Mouse (Mus musculus): ENCODE results near the gene Capn9.

Gene Capn9

DNA sequence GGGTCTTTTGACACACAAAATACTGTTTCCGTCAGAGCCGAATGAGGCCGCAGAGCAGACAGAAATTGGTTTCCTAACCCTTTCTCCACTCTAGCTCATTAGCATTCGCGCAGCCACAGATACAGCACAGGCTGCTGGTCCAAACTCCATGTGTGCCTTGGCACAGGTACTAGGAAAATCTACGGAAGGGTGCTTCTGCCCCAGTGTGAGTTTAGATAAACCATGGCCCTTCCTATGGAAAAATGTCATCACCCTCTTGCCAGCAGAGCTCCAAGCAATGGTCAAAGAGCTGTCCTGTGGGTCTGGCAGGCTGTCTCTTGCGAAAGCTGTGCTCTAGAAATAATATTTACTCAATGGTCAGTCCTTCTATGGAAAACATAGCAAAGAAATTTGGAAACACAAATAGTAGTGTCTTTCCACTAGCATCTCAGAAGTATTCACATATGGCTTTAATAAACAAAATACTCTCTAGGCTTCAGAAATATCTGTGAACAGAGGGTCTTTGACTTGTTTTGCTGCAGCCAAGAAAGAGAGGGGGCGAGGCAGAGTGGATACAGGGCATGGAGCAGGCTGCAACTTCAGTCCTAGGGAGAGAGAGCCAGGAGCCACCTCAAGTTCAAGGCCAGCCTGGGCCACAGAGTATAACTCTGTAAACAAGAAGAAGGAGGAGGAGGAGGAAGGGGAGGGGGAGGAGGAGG lies 4.0 kb upstream of the Capn9 start:
- DNase-seq (ENCODE audit: low read depth) = no peak

DNA sequence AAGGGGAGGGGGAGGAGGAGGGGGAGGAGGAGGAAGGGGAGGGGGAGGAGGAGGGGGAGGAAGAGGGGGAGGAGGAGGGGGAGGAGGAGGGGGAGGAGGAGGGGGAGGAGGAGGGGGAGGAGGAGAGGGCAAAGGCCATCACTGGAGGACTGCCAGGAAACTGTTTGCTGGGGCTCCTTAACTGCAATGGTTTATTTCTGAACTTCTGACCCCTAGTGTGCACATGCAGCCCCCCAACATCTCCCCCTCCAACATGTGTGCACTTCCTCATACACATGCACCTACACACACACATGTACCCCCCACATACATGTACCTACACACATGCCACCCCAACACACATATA lies 3.5 kb upstream of the Capn9 start:
- no peak for DNase-seq (ENCODE audit: low read depth)

DNA sequence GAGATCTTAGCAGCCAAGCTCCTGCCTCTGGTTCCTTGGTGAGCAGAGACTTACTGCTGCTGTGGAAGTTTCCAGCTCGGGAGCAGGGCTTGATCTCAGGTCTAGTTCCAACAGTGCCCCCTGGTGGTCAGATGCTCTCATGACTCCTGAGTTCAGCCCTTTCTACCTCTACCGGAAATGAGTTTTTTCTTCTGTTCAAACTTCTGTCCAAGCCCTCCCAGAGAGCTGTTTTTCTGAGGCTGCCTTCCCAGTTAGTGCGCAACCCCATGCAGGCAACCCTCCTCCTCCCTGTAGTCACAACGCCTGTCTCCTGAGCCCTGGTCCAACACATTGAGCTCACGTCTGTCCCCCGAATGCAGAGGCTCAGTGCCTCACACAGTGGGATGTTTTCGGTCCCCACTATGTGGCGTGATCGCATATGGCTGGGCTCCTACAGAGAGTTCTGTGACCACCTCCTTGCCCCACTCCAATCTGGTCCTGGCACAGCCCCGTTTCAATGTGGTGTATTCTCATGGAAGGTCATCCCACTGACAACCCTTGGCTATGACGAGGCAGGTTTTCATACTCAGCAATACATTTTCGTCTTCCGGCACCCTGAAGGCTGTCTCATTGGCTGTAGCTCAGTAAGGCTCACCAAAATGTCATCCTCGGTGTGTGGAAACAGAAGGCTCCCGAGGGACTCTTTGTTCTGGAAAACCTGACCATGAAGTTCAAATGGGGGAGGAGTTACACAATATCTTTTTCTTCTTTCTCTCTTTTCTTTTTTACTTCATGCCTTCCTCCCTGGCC lies 2.2 kb upstream of the Capn9 start:
- peak; percentile 78 for DNase-seq (ENCODE audit: low read depth)

DNA sequence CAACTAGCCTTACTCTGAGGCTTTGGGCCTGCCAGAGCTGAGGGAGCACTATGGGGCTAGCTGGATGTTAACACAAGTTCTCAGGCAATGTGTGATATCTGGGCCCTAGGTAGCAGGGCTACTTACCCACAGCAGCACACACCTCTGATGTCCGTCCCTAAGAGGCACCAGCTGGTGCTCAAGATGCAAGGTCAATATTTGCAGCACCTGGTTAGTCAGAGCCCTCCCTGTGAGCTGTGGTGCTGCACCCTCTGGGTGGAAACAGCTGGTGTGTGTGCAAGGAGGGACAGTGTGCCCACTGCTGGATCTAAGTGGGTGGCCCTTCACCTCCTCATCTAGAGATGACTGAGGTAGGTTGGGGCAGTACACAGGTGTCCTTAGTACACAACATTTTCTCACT lies 840 bp downstream of the Capn9 start:
- no peak for DNase-seq (ENCODE audit: low read depth)

DNA sequence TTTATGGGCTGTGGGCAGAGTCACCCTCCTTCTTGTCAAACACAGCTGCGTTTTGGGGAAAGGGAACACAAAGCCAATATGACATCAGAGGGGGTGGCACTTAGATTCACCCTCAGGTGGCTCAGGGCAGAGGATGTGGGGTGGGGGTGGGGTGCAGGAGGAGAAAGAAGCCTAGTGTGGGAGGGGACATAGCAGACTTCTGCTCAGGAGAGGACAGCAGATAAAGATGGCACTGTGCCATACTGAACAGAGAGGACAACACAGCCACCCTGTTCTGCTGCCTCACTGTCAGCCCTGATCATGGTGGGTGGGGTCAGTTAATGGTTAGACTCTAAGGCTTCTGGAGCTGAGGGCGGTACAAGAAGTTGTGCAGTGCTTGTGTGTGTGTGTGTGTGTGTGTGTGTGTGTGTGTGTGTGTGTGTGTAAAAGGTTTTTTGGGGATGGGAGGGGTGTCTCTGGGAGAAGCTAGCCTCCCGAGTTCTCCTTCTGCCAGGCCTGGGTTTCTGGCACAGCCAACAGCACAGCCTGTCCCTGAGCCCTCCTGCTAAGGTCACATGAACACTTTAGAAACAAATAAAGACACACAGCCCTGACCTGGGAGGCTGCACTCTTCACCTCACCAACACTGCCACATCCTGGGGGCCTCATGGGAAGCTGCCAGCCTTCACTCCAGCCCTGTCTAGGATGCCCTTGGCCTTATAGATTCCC lies 10.0 kb downstream of the Capn9 start:
- DNase-seq (ENCODE audit: low read depth) = no peak

DNA sequence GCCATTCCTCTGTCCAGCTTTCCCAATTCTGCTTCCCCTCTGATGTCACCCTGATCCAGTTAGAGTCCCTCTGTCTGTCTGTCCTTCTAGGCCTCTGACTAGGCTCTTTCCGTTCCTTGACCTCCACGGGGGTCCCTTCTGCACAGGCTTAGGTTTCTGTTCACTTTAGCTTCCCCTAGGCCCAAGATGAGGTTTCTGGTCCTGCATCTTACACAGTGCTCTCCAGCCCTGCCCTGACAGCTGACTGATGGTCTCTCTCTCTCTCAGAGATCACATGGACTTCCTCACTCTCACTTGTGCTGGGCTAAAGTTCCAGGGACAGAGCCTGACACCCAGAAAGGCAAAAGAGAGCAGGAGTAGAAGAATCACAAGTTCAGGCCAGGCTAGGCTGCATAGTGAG lies 10.6 kb downstream of the Capn9 start:
- no peak for DNase-seq (ENCODE audit: low read depth)

DNA sequence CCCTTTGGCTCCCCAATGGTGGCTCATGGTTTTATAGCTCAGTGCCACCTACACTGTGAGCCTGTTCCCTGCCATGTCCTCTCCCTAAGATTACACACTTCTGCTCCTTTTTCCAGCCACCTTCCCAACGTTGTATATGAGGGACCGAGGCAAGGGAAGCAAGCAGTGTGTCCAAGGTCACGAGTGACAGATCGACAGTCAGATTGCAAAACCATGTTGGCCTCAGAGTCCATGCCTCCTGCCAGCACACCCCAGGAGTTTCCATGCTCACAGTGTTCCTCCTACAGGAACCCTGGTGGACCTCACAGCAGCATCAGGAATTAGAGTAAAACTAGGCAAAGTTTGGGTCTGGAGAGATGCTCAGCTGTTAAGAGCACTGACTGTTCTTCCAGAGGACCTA lies 13.5 kb downstream of the Capn9 start:
- DNase-seq (ENCODE audit: low read depth) = no peak

DNA sequence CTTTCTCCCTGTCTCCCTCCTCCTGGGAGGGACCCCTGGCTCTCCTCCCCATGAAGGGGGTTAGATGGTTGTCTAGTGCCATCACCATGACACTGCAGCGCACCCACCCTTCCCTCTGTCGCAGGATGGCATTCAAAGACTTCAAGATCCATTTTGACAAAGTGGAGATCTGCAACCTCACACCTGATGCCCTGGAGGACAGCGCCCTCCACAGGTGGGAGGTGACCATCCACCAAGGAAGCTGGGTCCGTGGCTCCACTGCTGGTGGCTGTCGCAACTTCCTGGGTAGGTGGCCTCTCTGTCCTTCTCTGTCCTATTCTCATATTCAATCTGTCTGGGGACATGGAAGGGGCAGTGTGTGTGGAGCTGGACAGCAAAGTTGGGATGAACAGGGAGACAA lies 28.2 kb downstream of the Capn9 start:
- no peak for DNase-seq (ENCODE audit: low read depth)

DNA sequence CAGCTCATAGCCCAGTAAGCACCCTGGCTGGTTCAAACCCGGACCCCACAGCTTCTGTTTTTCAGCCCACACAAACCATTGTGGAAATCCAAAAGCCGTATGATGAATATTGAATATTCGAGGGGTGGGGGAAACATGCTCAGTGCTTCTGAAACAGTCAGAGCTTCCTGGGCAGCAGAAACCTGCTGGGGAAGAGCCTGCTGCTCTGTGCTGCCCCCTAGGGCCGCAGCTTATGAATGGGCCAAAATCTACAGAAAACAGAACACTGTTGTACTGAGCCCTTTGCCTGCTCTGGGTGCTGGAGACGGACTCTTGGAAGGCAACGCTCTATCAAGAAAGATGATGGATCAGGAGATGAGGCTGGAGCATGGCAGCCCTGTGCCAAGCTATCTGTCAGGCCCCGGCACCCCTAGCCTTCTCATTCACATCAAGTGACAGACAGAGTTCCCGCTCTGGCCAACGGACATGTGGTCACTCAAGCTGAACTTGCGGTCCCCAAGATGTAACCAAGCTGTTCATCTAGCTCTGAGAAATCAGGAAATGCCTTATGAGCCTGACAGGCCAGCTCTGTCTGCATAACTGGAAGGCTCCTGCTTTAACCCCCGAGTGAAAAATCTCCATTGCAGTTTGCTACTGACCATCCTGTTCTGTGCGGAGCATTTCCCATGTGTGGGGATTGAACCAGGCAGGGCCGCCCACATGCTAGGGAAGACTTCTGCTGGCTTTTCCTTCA lies 32.5 kb downstream of the Capn9 start:
- no peak for DNase-seq (ENCODE audit: low read depth)

DNA sequence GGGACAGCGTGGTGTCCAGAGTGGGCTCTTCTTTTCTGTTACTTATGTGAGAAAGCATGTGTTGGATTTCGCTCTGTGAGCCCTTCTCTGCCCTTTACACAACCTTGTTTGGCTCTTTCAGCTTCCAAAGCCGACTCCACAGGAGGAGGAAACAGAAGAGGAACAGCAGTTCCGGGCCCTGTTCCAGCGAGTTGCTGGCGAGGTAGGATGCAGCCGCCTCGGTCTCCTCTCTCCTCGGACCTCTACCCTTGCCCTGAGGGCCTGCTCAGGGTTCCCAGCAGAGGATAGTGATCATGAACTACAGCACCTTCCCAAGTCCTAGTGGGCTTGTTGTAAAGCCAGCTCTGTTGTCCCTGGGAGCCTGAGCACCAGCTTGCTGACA lies 33.1 kb downstream of the Capn9 start:
- DNase-seq (ENCODE audit: low read depth) = no peak

DNA sequence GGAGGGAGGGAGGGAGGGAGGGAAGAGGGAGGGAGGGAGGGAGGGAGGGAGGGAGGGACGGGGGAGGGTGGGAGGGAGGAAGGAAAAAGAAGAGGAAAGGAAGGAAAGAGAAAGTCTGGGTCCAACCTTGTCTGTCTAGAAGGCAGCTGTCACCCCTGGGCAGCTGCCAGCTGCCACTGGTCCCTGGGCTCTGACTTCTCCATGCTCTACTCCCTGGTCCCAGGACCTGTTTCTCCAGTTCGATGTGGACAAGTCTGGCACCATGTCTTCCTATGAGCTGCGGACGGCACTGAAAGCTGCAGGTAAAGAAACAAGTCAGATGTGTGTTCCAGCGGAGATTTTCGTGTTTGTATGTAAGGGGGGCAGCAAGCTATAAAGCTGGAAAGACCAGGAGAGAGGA lies 38.4 kb downstream of the Capn9 start:
- no peak for DNase-seq (ENCODE audit: low read depth)

DNA sequence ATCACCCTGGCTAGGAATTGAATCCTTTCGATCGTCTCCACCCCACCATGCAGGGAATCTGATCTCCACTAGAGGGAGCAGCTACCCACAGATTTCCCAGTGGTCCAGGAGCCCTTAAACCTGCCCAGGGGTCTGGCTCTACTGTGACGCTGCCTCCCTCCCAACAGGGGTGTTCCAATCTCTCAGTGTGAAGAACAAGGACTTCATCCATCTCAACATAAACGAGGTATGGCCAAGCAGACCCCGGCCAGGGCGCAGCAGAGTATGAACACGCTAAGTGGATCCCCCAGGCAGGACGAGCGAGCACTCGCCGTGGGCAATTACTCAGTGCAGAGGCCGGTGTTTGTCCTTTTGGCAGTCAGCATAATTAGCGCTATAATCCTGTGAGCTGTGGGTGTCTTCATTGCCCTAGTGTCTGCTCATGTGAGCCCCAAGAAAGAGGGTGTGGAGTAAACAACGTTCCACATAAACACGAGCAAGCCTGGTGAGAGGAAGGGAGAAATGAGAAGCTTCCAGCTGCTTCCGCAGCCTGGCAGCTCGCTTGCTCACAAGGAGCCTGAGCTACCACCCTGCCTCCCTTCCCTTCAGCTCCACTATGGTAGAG lies 41.5 kb downstream of the Capn9 start:
- DNase-seq (ENCODE audit: low read depth) = peak; percentile 58

DNA sequence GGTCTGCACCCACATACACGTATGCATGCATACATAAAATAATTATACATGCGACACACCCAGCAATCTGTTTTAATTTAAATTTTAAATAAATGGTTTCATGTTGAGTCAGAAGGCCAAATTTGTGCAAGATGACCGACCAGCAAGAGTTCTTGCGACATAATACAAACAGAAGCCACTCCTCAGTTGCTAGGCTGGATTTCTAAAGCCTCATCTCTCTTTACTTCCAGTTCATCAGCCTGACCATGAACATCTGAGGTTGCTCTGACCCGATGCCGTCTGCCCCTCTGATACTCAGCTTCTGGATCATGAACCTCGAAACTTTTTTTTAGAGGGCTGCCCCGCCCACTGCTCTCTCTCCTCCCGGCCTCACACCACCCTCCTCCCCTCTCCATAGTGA lies 42.3 kb downstream of the Capn9 start:
- no peak for DNase-seq (ENCODE audit: low read depth)

DNA sequence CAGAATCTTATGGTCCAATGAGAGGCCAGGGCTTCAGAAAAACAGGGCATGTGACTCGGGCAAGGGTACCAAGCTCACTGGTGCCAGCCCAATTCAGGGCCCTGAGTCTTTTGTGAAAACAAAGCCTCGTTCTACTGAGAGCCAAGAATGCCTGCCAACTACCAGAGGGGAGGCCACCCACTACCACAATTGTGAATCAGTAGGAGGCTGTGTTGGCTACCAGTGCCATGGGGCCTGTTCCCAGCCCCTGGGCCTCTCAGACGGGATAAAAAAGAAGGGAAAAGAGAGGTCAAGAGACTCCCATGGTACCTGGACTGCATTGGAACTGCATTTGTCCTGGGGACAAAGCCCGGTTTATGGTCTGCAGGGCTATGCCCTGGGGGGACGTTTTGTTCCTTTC lies 45.3 kb downstream of the Capn9 start:
- DNase-seq (ENCODE audit: low read depth) = no peak

DNA sequence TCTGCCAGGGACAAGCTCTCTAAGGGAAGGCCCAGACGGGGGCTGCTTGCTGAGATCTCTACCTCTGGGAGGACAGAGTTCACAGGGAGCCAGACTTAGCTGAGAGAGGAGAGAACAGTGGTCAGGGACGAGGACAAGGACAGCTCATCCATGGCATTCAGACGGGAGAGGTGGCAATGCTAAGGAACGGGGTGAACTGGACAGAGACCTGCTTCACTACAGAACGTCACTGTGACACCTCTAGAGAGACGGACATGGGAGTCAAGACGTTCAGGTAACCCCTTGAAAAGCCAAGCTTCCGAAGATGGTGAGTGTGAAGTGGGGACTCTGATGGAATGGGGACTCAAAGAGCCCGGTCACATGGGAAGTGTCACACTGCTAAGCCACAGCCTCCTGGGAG lies 50.3 kb downstream of the Capn9 start:
- DNase-seq (ENCODE audit: low read depth) = no peak

DNA sequence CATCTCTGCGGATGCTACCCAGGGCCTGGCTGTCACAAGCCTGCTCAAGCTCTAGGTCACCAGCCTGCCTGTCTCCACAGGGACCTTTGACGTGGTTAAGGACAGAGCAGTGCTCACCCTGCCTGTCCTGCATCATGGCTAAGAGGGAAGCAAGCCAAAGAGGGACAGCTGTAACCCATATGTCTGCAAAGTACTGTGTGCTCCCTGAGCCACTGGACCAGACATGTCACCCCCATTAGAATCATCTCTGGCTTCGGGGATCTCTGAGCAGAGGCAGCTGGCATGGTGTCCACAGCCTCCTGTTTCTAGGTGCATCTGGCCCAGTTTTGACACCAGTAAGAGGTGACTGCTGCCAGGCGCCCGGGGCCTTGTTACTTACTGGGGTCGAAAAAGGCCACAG lies 54.6 kb downstream of the Capn9 start:
- DNase-seq (ENCODE audit: low read depth) = no peak

DNA sequence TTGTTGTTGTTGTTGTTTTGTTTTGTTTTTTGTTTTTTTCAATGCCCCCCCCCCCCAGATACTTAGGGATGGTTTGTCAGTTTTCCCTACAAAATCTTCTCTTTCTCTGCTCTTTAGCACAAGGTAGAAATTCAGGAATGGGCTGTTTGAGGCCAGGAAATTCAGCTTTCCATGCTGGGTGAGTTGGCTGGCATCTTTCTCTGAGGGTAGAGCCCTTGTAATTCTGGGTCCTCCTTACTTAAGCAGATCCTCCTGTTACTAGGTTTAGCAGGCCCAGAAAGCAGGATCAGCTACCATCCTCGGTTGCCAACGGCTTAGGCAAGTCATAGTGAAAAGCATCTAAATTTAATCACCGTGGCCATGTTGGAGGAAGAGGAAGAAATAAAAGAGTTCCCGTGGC lies 55.0 kb downstream of the Capn9 start:
- DNase-seq (ENCODE audit: low read depth) = no peak

DNA sequence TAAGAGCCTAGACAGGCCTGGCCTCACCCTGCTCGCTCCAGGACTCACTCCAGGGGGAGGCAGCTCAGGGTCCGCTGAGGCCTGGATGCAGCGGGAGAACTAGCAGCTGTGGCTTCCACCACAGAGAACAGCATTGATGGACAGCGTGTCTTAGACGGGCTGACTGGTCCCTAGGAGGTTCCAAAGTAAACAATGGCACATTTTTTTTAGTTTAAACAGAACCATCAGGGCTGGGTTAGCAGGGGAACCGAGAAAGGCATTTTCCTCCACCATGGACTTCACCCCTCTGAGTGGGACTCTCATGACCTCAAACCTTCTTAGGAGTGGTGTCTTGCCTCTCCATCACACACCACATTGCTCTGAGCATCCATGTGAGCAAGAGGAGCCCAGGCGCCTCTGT lies 56.1 kb downstream of the Capn9 start:
- DNase-seq (ENCODE audit: low read depth) = no peak

DNA sequence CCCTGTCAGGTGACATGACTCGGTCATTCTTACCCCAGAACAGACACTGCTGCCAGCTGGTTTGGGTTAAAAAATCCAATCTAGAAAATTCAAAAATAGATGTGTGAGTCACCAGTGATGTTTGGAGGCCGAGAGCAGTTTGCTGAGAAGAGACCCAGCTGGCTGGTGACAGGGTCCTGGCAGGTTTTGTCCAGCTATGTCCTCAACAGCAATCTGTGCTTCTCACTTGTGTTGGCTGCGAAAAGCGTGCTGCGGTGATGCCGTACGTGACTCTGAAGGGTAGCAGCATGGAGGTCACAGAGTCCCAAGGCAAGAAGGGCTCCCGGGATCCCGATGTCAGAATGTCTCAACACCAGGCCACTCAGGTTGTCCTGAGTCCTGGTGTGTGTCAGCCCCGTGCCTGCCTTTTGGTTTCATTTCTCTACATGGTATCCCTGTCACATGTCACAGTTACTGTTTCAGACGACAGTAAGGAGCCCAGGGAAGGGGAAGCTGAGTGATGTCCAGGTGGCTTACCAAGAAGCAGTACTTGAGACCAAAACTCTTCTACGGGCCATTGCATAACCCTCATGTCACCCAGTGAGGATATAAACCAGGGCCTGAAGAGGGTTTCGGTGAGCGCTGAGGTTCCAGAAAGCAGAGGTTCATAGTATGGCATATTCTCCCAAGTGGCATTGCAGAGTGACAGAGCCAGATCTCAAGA lies 57.2 kb downstream of the Capn9 start:
- no peak for DNase-seq (ENCODE audit: low read depth)

DNA sequence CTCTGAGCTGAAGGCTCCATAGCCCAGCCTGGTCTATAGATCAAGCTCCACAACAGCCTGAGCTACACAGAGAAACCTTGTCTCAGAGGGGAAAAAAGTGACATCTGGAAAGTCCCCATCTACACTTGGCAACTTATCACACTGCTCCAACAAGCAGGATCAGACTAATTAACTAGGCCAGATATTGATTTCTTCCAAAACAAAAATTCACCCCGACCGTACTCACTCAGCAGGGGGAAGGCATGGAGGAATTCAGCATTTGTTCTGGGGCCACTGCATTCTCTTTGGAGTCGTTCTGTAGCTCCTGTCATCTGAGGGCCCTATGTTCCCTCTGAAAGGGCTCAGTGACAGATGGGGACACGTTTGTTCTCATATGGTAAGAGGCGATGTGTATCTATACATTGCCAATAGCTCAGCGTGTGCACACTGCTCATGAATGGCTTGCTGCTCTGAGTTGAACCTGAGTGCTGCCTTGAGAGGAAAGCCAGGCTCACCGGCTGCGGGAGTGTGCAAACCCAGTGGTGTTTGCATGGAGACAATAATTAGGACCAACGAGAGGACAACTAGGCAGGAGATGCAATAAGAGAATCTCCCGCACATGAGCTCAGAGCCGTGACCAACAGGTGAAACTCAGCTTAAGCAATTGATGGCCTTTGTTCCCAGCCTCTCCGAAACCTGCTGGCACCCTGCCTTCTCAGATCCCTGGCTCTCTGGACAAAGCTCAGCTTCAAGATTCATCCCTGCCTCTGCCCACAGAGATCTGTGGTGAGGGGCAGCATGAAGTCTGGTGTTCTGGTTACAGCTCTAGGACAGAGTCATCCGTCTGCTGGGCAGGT lies 58.7 kb downstream of the Capn9 start:
- no peak for DNase-seq (ENCODE audit: low read depth)

DNA sequence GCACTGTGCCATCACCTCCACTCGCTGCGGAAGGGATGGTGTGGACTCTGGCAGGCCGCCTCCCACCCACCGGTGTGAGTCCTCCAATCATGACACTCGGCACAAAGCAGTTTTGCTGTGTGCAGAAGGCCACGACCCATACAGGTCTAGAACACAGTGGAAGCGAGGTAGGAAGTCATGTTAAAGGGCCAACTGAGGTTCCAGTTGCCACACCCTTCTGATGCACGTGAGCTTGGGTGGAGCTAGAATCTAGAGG lies 59.3 kb downstream of the Capn9 start:
- no peak for DNase-seq (ENCODE audit: low read depth)
